Mouse (Mus musculus): Measurements from ENCODE around the gene Slc7a15.

DNA sequence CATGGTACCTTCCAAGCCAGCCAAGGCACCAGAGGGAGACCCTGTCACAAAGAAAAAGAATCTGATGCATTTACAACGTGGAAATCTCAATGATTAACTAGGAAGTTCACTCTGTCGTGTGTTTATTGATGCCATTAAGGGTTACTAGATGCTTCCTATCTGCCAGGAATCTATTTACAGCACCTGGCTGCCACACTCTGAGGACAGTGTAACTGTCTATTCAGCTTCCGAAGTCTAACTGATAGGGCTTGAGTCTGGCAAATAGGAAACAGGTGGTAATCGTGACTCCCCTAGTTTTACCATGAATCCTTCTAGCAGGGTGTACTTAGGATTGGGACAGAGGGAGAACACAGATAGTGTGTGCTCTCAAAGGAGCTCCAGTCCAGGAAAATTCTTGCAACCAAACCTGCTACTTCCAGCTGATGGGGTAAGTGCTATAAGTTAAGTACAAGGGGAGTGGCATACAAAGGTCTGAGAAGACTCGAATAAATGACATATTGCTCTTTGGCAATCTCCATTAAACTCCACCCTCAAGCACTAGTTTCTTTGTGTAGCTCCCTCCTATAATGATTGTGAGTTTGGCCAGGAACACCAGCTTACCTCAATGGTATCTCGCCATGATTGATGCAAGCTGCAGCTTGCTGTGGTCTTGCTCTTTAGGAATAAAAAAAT lies 88.4 kb downstream of the Slc7a15 start:
- TF ChIP-seq CTCF (IDR thresholded peaks at IDR 0.05; ENCODE audit: borderline replicate concordance, control insufficient read depth, extremely low read depth, insufficient read depth, low read length, poor library complexity) = no peak
- TF ChIP-seq POLR2A (IDR thresholded peaks at IDR 0.05; ENCODE audit: control insufficient read depth, extremely low read depth, insufficient read depth, low read length, poor library complexity) = no peak

Measured in thymus, adult 2 months (tissue).